Mouse (Mus musculus) heart, embryonic 14.5 days (tissue): ENCODE measurements at regions not wholly inside any gene's neighbourhood (a gene's known extent, or its start where the extent isn't known, plus 50 kb on each side); places are given as distances from the start of the nearest gene placed in this dataset.

Experiments
- ATAC-seq: fragments of 200-750 bp; cut with Nextera tagmentation; 2 replicates; pipeline ENCODE4 v1.8.0; 2017; ENCODE audit warnings: low read depth, moderate TSS enrichment; ENCODE audit not compliant: insufficient number of reproducible peaks, insufficient read depth, low FRiP score
- H3K27ac ChIP-seq, 2 experiments: fragments of 200-500 bp in 1 of 2; fragments of 300-500 bp in 1 of 2; sonication (generic) in 1 of 2; replicated peaks in 1 of 2; 2 replicates each; pipeline ENCODE4 v1.5.1; 2012 to 2014; ENCODE audit warnings: low read depth in 2 of 2, low read length in 2 of 2, control low read depth in 1 of 2, mild to moderate bottlenecking in 1 of 2, mixed read lengths in 1 of 2; ENCODE audit not compliant: control insufficient read depth in 1 of 2, insufficient read depth in 1 of 2
- H3K27me3 ChIP-seq: fragments of 300-500 bp; sonication (generic); 2 replicates; pipeline ENCODE4 v1.6.1; 2014; ENCODE audit warnings: mild to moderate bottlenecking, low read length, control low read depth; ENCODE audit not compliant: control insufficient read depth, insufficient read depth
- H3K36me3 ChIP-seq: fragments of 300-500 bp; sonication (generic); 2 replicates; pipeline ENCODE4 v1.6.1; 2014; ENCODE audit warnings: mild to moderate bottlenecking, control low read depth, low read length, mixed read lengths; ENCODE audit not compliant: control insufficient read depth, insufficient read depth
- H3K4me1 ChIP-seq, 2 experiments: fragments of 200-500 bp in 1 of 2; fragments of 300-500 bp in 1 of 2; sonication (generic) in 1 of 2; 2 replicates each; pipeline ENCODE4 v1.6.1; 2012 to 2014; ENCODE audit warnings: low read length in 2 of 2, control low read depth in 1 of 2, mixed read lengths in 1 of 2; ENCODE audit not compliant: control insufficient read depth in 2 of 2, insufficient read depth in 2 of 2
- H3K4me2 ChIP-seq: fragments of 300-500 bp; sonication (generic); 2 replicates; pipeline ENCODE4 v1.6.1; 2014; ENCODE audit warnings: mild to moderate bottlenecking, low read length
- H3K4me3 ChIP-seq, 2 experiments: fragments of 200-500 bp in 1 of 2; fragments of 300-500 bp in 1 of 2; sonication (generic) in 1 of 2; 2 replicates each; pipeline ENCODE4 v1.5.1; 2012 to 2014; ENCODE audit warnings: low read length in 2 of 2, mild to moderate bottlenecking in 2 of 2, control low read depth in 1 of 2, low read depth in 1 of 2, moderate library complexity in 1 of 2; ENCODE audit not compliant: control insufficient read depth in 1 of 2, insufficient read depth in 1 of 2
- H3K9ac ChIP-seq: fragments of 300-500 bp; sonication (generic); 2 replicates; pipeline ENCODE4 v1.6.1; 2014; ENCODE audit warnings: mild to moderate bottlenecking, low read length
- H3K9me3 ChIP-seq: fragments of 300-500 bp; sonication (generic); 2 replicates; pipeline ENCODE4 v1.6.1; 2016; ENCODE audit warnings: low read length, control low read depth; ENCODE audit not compliant: control insufficient read depth
- WGBS: fragments of 180-500 bp; shearing (Covaris S2); extraction: QIAGEN DNeasy Blood & Tissue Kit; methylation state at CpG from one replicate; pipeline ENCODE4 v1.1.7; 2014; 5-methylcytosine and 5-hydroxymethylcytosine counted together

DNA sequence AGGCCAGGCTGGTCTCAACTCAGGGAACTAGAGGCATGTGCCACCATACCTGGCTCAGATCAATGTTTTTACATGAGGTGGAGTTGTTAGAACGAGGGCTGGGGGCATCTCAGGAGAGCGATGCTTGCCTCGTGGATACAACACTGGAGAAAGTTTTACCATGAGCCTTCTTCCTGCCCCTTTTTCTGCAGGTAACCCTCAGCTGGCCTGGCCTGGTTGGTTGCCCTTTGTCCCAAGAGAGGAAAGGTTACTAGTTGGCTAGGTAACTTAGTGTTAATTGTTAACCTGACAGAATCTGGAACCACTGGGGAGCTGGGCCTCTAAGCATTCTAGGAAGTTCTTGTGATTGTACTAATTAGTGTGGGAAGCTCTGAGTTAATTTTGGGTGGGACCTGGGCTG is 81.0 kb upstream of the Sertad2 start:
- H3K9ac ChIP-seq: no peak overlapping the region
- 76% methylated on average over 3 of the region's 3 CpGs for WGBS
- H3K4me3 ChIP-seq: no peak overlapping the region
- H3K36me3 ChIP-seq: no peaks in the 10 kb centered on the region
- no peaks in the 10 kb centered on the region for H3K9me3 ChIP-seq
- ATAC-seq: no peak
- H3K4me1 ChIP-seq: peaks cover 0 to 3% of the 10 kb centered on the region in 2 experiments; a peak in 1 of 4 replicates
- no peaks in the 10 kb centered on the region for H3K27me3 ChIP-seq
- no peak overlapping the region for H3K4me2 ChIP-seq
- H3K27ac ChIP-seq: no peak overlapping the region

GRCm38 (mm10) chr11:20463173-20463681 is 79.8 kb upstream of the Sertad2 start:
- WGBS: 28% methylated on average over 10 of the region's 10 CpGs

GRCm38 (mm10) chr11:20464564-20464963 is 78.5 kb upstream of the Sertad2 start:
- Histone ChIP-seq H3K4me3 (no peak overlapping the region), H3K9me3 (no peaks in the 10 kb centered on the region), H3K9ac (no peak overlapping the region), H3K27me3 (no peaks in the 10 kb centered on the region), H3K27ac (no peak overlapping the region), H3K4me1 (peaks cover 0 to 3% of the 10 kb centered on the region in 2 experiments; a peak in 1 of 4 replicates), H3K4me2 (no peak overlapping the region), H3K36me3 (no peaks in the 10 kb centered on the region)
- 79% methylated on average over 8 of the region's 8 CpGs for WGBS
- no peak; the same call in 1 of the 2 replicates for ATAC-seq

More at GRCm38 (mm10) chr11:20463173-20463681, 79.8 kb upstream of the Sertad2 start:
- Histone ChIP-seq H3K9ac (no peak overlapping the region), H3K4me3 (no peak overlapping the region), H3K9me3 (no peaks in the 10 kb centered on the region), H3K27ac (no peak overlapping the region), H3K4me2 (no peak overlapping the region), H3K4me1 (peaks cover 0 to 3% of the 10 kb centered on the region in 2 experiments; a peak in 1 of 4 replicates), H3K27me3 (no peaks in the 10 kb centered on the region), H3K36me3 (no peaks in the 10 kb centered on the region)
- ATAC-seq: no peak

GRCm38 (mm10) chr11:20466591-20466990 is 76.5 kb upstream of the Sertad2 start:
- Histone ChIP-seq H3K27me3 (no peaks in the 10 kb centered on the region), H3K36me3 (no peaks in the 10 kb centered on the region), H3K4me2 (no peak overlapping the region), H3K4me3 (no peak overlapping the region), H3K9ac (no peak overlapping the region), H3K4me1 (no peaks in the 10 kb centered on the region), H3K9me3 (no peaks in the 10 kb centered on the region), H3K27ac (no peak overlapping the region)
- WGBS: 44% methylated on average over 4 of the region's 4 CpGs
- ATAC-seq: no peak

DNA sequence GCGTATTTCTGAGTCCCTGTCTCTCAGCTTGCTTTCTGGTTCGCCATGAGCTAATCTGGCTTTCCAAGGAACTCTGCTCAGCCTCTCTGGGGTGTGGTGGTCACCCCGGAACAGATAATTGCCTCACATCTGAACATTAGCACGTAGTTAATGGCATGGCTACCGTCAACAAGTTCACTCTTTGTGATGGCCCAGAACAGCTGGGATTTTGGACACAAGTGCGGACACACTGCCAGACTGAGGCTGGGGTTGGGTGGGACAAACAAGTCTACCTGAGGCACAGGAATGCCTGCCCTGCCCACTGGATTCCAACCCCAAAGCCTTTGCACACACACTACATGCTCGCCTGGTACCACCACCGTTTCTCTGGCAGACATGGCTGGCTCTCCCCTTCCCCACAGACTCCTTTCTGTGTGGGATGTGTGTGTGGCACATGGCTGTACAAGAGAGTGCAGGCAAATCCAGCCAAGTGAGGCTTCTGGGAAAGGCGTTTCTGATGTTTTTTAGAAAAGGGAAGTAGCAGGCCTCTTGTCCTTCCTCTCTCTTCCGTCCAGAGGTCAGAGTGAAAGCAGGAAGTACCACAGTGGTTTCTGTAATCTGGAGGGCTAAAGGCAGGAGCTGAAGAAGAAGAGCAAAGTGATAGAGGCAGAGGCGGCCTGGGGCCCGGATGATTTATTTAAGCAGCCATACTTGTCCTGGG is 74.6 kb upstream of the Sertad2 start:
- no peaks in the 10 kb centered on the region for H3K9me3 ChIP-seq
- no peaks in the 10 kb centered on the region for H3K36me3 ChIP-seq
- H3K27me3 ChIP-seq: no peaks in the 10 kb centered on the region
- no peak overlapping the region for H3K4me2 ChIP-seq
- H3K27ac ChIP-seq: no peak overlapping the region
- ATAC-seq: no peak
- 71% methylated on average over 12 of the region's 12 CpGs for WGBS
- 0 out of 4 replicates have a peak, but pooled peaks cover 0 to 4% of the 10 kb centered on the region in 2 experiments for H3K4me1 ChIP-seq
- no peak overlapping the region for H3K9ac ChIP-seq
- H3K4me3 ChIP-seq: no peak overlapping the region

DNA sequence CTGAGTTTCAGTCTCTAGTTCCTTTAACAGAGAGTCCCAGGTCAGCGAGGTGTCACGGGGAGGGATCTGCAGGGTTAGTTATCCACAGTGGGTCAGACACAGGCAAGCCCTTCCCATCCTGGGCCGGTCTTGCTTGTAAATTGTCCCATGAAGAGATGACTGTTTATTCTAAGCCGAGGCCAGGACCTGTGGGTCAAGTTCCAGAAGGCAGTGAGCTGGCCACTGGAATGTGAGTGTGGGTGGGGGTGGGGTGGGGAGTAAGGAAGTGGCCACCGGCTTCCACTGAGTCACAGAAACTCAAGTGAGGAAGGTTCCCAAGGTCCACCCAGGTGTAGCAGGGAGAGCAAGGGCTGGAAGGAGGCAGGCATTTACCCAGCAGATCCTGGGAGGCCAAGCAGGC is 73.7 kb upstream of the Sertad2 start:
- no peaks in the 10 kb centered on the region for H3K36me3 ChIP-seq
- no peak overlapping the region for H3K9ac ChIP-seq
- ATAC-seq: no peak
- no peaks in the 10 kb centered on the region for H3K9me3 ChIP-seq
- WGBS: 50% methylated on average over 5 of the region's 5 CpGs
- 0 out of 4 replicates have a peak, but pooled peaks cover 0 to 4% of the 10 kb centered on the region in 2 experiments for H3K4me1 ChIP-seq
- H3K4me2 ChIP-seq: no peak overlapping the region
- no peak overlapping the region for H3K4me3 ChIP-seq
- no peak overlapping the region for H3K27ac ChIP-seq
- H3K27me3 ChIP-seq: no peaks in the 10 kb centered on the region

- Histone ChIP-seq H3K36me3 (no peaks in the 10 kb centered on the region), H3K9ac (no peak overlapping the region), H3K27ac (no peak overlapping the region), H3K9me3 (no peaks in the 10 kb centered on the region), H3K4me3 (no peak overlapping the region), H3K4me1 (0 out of 4 replicates have a peak, but pooled peaks cover 0 to 4% of the 10 kb centered on the region in 2 experiments), H3K4me2 (no peak overlapping the region), H3K27me3 (no peaks in the 10 kb centered on the region)
- WGBS: 86% methylated on average over 6 of the region's 6 CpGs
- ATAC-seq: no peak
These were observed 72.7 kb upstream of the Sertad2 start for GRCm38 (mm10) chr11:20470396-20470795.
